Mouse (Mus musculus): ENCODE measurements around the gene Dcst1.

- TF ChIP-seq CTCF (IDR thresholded peaks at IDR 0.05; ENCODE audit: low read depth) = no peak
- no peak for TF ChIP-seq EP300 (IDR thresholded peaks at IDR 0.05; ENCODE audit: low read depth)
Observed at GRCm38 (mm10) chr3:89380711-89381110, 15.7 kb upstream of the Dcst1 start.

Data from heart, postnatal 0 days (tissue).